Mouse (Mus musculus) embryonic facial prominence, embryonic 14.5 days (tissue): ENCODE measurements at regions not wholly inside any gene's neighbourhood (a gene's known extent, or its start where the extent isn't known, plus 50 kb on each side); places are given as distances from the start of the nearest gene placed in this dataset.
"Not testable (repeated sequence)": the region's sequence is repeated elsewhere in the genome, so short reads cannot be mapped to it uniquely, and the experiment has no call there.

Experiments used
- ATAC-seq: fragments of 200-750 bp; cut with Nextera tagmentation; 2 replicates; pipeline ENCODE4 v1.8.0; 2017; ENCODE audit warnings: low read depth, moderate number of reproducible peaks, moderate TSS enrichment
- DNase-seq: peaks from one replicate; pipeline ENCODE4 v3.0.0-alpha.2; 2015; ENCODE audit warnings: low spot score
- H3K27ac ChIP-seq: fragments of 300-500 bp; sonication (generic); replicated peaks from 2 replicates; pipeline ENCODE4 v1.5.1; 2014; ENCODE audit warnings: low read depth, mild to moderate bottlenecking, low read length, moderate library complexity
- H3K27me3 ChIP-seq: fragments of 300-500 bp; sonication (generic); replicated peaks from 2 replicates; pipeline ENCODE4 v1.6.1; 2014; ENCODE audit warnings: low read length; ENCODE audit not compliant: control insufficient read depth, insufficient read depth
- H3K36me3 ChIP-seq: fragments of 300-500 bp; sonication (generic); 2 replicates; pipeline ENCODE4 v1.6.1; 2014; ENCODE audit warnings: low read length, mixed read lengths; ENCODE audit not compliant: control insufficient read depth, insufficient read depth
- H3K4me1 ChIP-seq: fragments of 300-500 bp; sonication (generic); 2 replicates; pipeline ENCODE4 v1.6.1; 2014; ENCODE audit warnings: antibody characterized with exemption, low read length; ENCODE audit not compliant: control insufficient read depth, insufficient read depth
- H3K4me2 ChIP-seq: fragments of 300-500 bp; sonication (generic); 2 replicates; pipeline ENCODE4 v1.6.1; 2014; ENCODE audit warnings: low read depth, mild to moderate bottlenecking, low read length, moderate library complexity, mixed read lengths
- H3K4me3 ChIP-seq: fragments of 300-500 bp; sonication (generic); 2 replicates; pipeline ENCODE4 v1.5.1; 2014; ENCODE audit warnings: low read depth, mild to moderate bottlenecking, low read length
- H3K9ac ChIP-seq: fragments of 300-500 bp; sonication (generic); 2 replicates; pipeline ENCODE4 v1.6.1; 2014; ENCODE audit warnings: low read depth, mild to moderate bottlenecking, low read length, moderate library complexity, mixed read lengths
- H3K9me3 ChIP-seq: fragments of 300-500 bp; sonication (generic); 2 replicates; pipeline ENCODE4 v1.6.1; 2016; ENCODE audit warnings: low read length; ENCODE audit not compliant: control insufficient read depth
- WGBS: fragments of 180-500 bp; shearing (Covaris S2); extraction: QIAGEN DNeasy Blood & Tissue Kit; methylation state at CpG from one replicate; pipeline ENCODE4 v1.1.7; 2014; 5-methylcytosine and 5-hydroxymethylcytosine counted together

- H3K27me3 ChIP-seq, H3K4me3 ChIP-seq, H3K4me1 ChIP-seq, H3K9me3 ChIP-seq, ATAC-seq, H3K27ac ChIP-seq, H3K36me3 ChIP-seq, H3K4me2 ChIP-seq, DNase-seq, H3K9ac ChIP-seq: not testable (repeated sequence)
Measured at GRCm38 (mm10) chr1:141246125-141246524, 1000.2 kb downstream of the Kcnt2 start.

GRCm38 (mm10) chr1:141274738-141275137 is 1028.8 kb downstream of the Kcnt2 start:
- Histone ChIP-seq H3K4me1 (no peaks in the 10 kb centered on the region), H3K4me3 (no peak overlapping the region), H3K27me3 (no peaks in the 10 kb centered on the region), H3K9ac (no peak overlapping the region), H3K36me3 (no peaks in the 10 kb centered on the region), H3K9me3 (no peaks in the 10 kb centered on the region), H3K27ac (no peak overlapping the region), H3K4me2 (no peak overlapping the region)
- DNase-seq (no peak), ATAC-seq (no peak)
- 91% methylated on average over 1 of the region's 1 CpGs for WGBS

- DNase-seq (no peak), ATAC-seq (no peak)
- H3K27me3 ChIP-seq = no peaks in the 10 kb centered on the region
- no peak overlapping the region for H3K9ac ChIP-seq
- no peaks in the 10 kb centered on the region for H3K36me3 ChIP-seq
- no peak overlapping the region for H3K4me3 ChIP-seq
- no peak overlapping the region for H3K4me2 ChIP-seq
- H3K4me1 ChIP-seq = no peaks in the 10 kb centered on the region
- H3K9me3 ChIP-seq = no peaks in the 10 kb centered on the region
- H3K27ac ChIP-seq = no peak overlapping the region
Measured at GRCm38 (mm10) chr1:141281513-141281912, 1035.6 kb downstream of the Kcnt2 start.

DNA sequence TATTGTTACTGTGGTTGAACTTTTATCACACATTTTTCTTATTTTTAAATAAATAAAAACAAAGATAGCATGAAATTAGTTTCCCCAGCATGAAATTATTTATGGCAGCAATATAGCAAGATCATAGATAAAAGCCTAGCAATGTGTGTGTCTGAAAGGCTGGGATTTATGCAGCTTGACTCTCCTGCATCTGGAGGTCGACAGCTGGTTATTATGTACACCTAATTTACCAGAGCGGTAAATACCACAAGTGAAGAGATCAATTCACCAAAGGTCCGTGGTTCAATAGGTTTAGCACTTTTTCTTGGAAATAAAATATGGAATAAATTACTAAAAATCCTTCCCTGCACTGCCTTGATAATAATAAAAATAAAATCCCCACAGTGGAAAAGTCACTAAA is 1077.0 kb downstream of the Kcnt2 start:
- H3K9ac ChIP-seq = no peak overlapping the region
- WGBS = 38% methylated on average over 3 of the region's 3 CpGs
- H3K4me1 ChIP-seq = no peaks in the 10 kb centered on the region
- DNase-seq (no peak), ATAC-seq (no peak)
- H3K4me2 ChIP-seq = no peak overlapping the region
- no peak overlapping the region for H3K4me3 ChIP-seq
- no peaks in the 10 kb centered on the region for H3K36me3 ChIP-seq
- H3K27me3 ChIP-seq = no peaks in the 10 kb centered on the region
- no peak overlapping the region for H3K27ac ChIP-seq
- H3K9me3 ChIP-seq = no peaks in the 10 kb centered on the region

DNA sequence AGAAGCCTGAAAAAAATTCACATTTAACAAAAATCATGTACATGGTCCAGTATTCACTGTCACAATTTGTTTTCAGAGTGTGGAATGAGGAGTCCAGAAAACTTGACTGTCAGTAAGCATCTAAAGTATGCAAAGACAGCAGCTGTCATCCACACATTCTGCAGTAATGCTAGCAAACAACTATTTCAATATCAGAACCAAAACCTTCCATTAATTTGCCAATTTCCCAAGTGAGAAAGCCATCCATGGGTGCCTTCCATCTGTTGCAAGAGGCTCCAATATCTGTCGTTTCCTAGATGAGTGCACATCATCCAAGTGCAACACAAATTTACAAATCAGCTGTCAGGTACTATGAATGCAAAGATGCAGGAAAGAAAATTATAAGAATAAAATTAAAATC is 1092.1 kb downstream of the Kcnt2 start:
- Histone ChIP-seq H3K27ac (no peak overlapping the region), H3K4me1 (no peaks in the 10 kb centered on the region), H3K9me3 (no peaks in the 10 kb centered on the region), H3K36me3 (no peaks in the 10 kb centered on the region), H3K9ac (no peak overlapping the region), H3K27me3 (no peaks in the 10 kb centered on the region), H3K4me3 (no peak overlapping the region), H3K4me2 (no peak overlapping the region)
- ATAC-seq (no peak), DNase-seq (no peak)
- WGBS = 78% methylated on average over 1 of the region's 1 CpGs

GRCm38 (mm10) chr1:141369447-141369846 is 1123.5 kb downstream of the Kcnt2 start:
- Histone ChIP-seq H3K27ac (no peak overlapping the region), H3K9me3 (no peaks in the 10 kb centered on the region), H3K9ac (no peak overlapping the region), H3K4me3 (no peak overlapping the region), H3K4me1 (no peaks in the 10 kb centered on the region), H3K27me3 (no peaks in the 10 kb centered on the region), H3K4me2 (no peak overlapping the region), H3K36me3 (no peaks in the 10 kb centered on the region)
- ATAC-seq (no peak), DNase-seq (no peak)
- whole genome bisulfite sequencing = 76% methylated on average over 1 of the region's 1 CpGs

GRCm38 (mm10) chr1:141375966-141376365 is 1130.0 kb downstream of the Kcnt2 start:
- H3K27me3 ChIP-seq = no peaks in the 10 kb centered on the region
- H3K4me3 ChIP-seq = no peak overlapping the region
- H3K27ac ChIP-seq = no peak overlapping the region
- H3K4me2 ChIP-seq = no peak overlapping the region
- no peaks in the 10 kb centered on the region for H3K9me3 ChIP-seq
- DNase-seq (no peak), ATAC-seq (no peak)
- no peak overlapping the region for H3K9ac ChIP-seq
- no peaks in the 10 kb centered on the region for H3K4me1 ChIP-seq
- no peaks in the 10 kb centered on the region for H3K36me3 ChIP-seq
- 86% methylated on average over 3 of the region's 3 CpGs for WGBS

GRCm38 (mm10) chr1:141401334-141401733 is 1155.4 kb downstream of the Kcnt2 start:
- DNase-seq (peak; percentile 9), ATAC-seq (no peak)
- Histone ChIP-seq H3K4me2 (no peak overlapping the region), H3K4me3 (no peak overlapping the region), H3K4me1 (no peaks in the 10 kb centered on the region), H3K27ac (no peak overlapping the region), H3K9ac (no peak overlapping the region), H3K27me3 (no peaks in the 10 kb centered on the region), H3K36me3 (no peaks in the 10 kb centered on the region), H3K9me3 (no peaks in the 10 kb centered on the region)
- WGBS = 35% methylated on average over 1 of the region's 1 CpGs

DNA sequence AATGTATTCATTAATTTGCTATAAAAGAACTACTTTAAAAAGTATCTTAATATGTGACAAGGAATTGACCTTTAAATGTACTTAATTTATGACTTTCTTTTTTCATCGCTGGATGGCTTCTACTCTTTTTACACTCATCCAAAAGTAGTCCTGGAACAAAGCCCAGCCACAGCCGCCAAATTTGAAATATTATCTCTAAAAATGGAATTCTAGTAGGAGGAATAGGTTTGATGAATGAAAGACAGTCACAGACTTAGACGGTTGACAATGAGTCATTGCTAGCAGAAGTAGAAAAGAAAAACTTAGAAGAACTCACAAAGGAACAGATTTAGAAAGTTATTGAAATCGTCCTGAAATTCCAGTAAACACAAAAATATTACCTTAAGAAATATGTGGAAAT is 1183.7 kb downstream of the Kcnt2 start:
- H3K9ac ChIP-seq = no peak overlapping the region
- H3K4me3 ChIP-seq = no peak overlapping the region
- no peaks in the 10 kb centered on the region for H3K36me3 ChIP-seq
- no peaks in the 10 kb centered on the region for H3K9me3 ChIP-seq
- no peak overlapping the region for H3K27ac ChIP-seq
- 51% methylated on average over 4 of the region's 4 CpGs for WGBS
- H3K27me3 ChIP-seq = no peaks in the 10 kb centered on the region
- H3K4me1 ChIP-seq = no peaks in the 10 kb centered on the region
- no peak overlapping the region for H3K4me2 ChIP-seq
- ATAC-seq = no peak
- peak; percentile 3 for DNase-seq
